Mouse (Mus musculus) thymus, adult 2 months (tissue): ENCODE measurements at regions not wholly inside any gene's neighbourhood (a gene's known extent, or its start where the extent isn't known, plus 50 kb on each side); places are given as distances from the start of the nearest gene placed in this dataset.

Source experiments
- CTCF ChIP-seq: fragments of 200-500 bp; IDR thresholded peaks from 2 replicates; pipeline ENCODE4 v1.5.1; 2012; ENCODE audit warnings: mild to moderate bottlenecking, control low read depth, low read length, moderate library complexity, borderline replicate concordance; ENCODE audit not compliant: control insufficient read depth, poor library complexity, insufficient read depth; ENCODE audit errors: extremely low read depth
- POLR2A ChIP-seq: fragments of 200-500 bp; IDR thresholded peaks from 2 replicates; pipeline ENCODE4 v1.6.1; 2012; ENCODE audit warnings: mild to moderate bottlenecking, low read length, control low read depth, moderate library complexity; ENCODE audit not compliant: control insufficient read depth, poor library complexity, insufficient read depth; ENCODE audit errors: extremely low read depth

- TF ChIP-seq CTCF (no peak), POLR2A (no peak)
Observed at GRCm38 (mm10) chr14:36646649-36647048, 321.9 kb downstream of the Ccser2 start.
